Mouse (Mus musculus): ENCODE measurements around the gene Aatf. TPM values are rescaled to one million over a fixed set of nuclear protein-coding genes. Genes with fewer than 3 reads are reported as not detected.

Gene Aatf
- polyA plus RNA-seq, 1 experiment from 2014 or later = 52.1 TPM

GRCm38 (mm10) chr11:84523321-84523831 is 10.1 kb upstream of the Aatf start:
- peak overlapping the region; percentile 65 for H3K27ac ChIP-seq (ENCODE audit: low read depth, low read length)
- no peaks in the 10 kb centered on the region for H3K36me3 ChIP-seq (ENCODE audit: control insufficient read depth, insufficient read depth, low read length)
- peaks cover 11% of the 10 kb centered on the region for H3K4me1 ChIP-seq (ENCODE audit: control insufficient read depth, insufficient read depth, low read depth, low read length)
- peaks cover 29% of the 10 kb centered on the region for H3K27me3 ChIP-seq (replicated peaks; ENCODE audit: control insufficient read depth, insufficient read depth, low read length)
- peak overlapping the region; percentile 43 for H3K4me3 ChIP-seq (ENCODE audit: low read length)
- peak overlapping the region; percentile 68 for H3K4me2 ChIP-seq (ENCODE audit: low read length)
- under 1% methylated on average over 16 of the region's 16 CpGs for WGBS
- ATAC-seq = no peak
- H3K9me3 ChIP-seq (ENCODE audit: control insufficient read depth, low read length) = no peaks in the 10 kb centered on the region
- H3K9ac ChIP-seq (ENCODE audit: low read depth, low read length) = peak overlapping the region; percentile 54

GRCm38 (mm10) chr11:84522577-84523320 is 9.4 kb upstream of the Aatf start:
- no peaks in the 10 kb centered on the region for H3K36me3 ChIP-seq (ENCODE audit: control insufficient read depth, insufficient read depth, low read length)
- peaks cover 11% of the 10 kb centered on the region for H3K4me1 ChIP-seq (ENCODE audit: control insufficient read depth, insufficient read depth, low read depth, low read length)
- H3K4me2 ChIP-seq (ENCODE audit: low read length) = peak overlapping the region; percentile 68
- peak overlapping the region; percentile 43 for H3K4me3 ChIP-seq (ENCODE audit: low read length)
- peak overlapping the region; percentile 65 for H3K27ac ChIP-seq (ENCODE audit: low read depth, low read length)
- no peaks in the 10 kb centered on the region for H3K9me3 ChIP-seq (ENCODE audit: control insufficient read depth, low read length)
- H3K9ac ChIP-seq (ENCODE audit: low read depth, low read length) = peak overlapping the region; percentile 54
- WGBS = under 1% methylated on average over 40 of the region's 40 CpGs
- no peak for ATAC-seq
- H3K27me3 ChIP-seq (replicated peaks; ENCODE audit: control insufficient read depth, insufficient read depth, low read length) = peaks cover 25% of the 10 kb centered on the region

GRCm38 (mm10) chr11:84521751-84522299 is 8.5 kb upstream of the Aatf start:
- Histone ChIP-seq H3K9me3 (ENCODE audit: control insufficient read depth, low read length) (no peaks in the 10 kb centered on the region), H3K27me3 (replicated peaks; ENCODE audit: control insufficient read depth, insufficient read depth, low read length) (peaks cover 25% of the 10 kb centered on the region), H3K4me2 (ENCODE audit: low read length) (peak overlapping the region; percentile 68), H3K4me3 (ENCODE audit: low read length) (peak overlapping the region; percentile 43), H3K36me3 (ENCODE audit: control insufficient read depth, insufficient read depth, low read length) (no peaks in the 10 kb centered on the region), H3K27ac (ENCODE audit: low read depth, low read length) (peak overlapping the region; percentile 75), H3K9ac (ENCODE audit: low read depth, low read length) (peak overlapping the region; percentile 52), H3K4me1 (ENCODE audit: control insufficient read depth, insufficient read depth, low read depth, low read length) (peaks cover 11% of the 10 kb centered on the region)
- WGBS = 5% methylated on average over 24 of the region's 24 CpGs
- ATAC-seq = no peak

DNA sequence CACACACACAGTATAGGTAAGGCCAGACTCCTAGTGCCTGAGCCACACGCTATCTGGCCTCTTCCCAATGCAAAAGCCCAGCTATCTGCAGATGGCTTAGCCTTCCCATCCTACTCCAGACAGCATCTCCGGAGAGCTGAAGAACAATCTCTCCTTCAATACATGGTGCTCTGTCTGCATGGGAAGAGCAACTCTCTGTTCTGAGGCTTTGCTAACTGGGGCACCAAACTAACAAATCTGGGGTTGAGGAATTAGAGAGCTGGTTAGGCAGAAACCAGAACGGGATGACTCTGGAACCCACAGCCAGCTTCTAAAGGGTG is 7.7 kb upstream of the Aatf start:
- H3K27ac ChIP-seq (ENCODE audit: low read depth, low read length) = peak overlapping the region; percentile 75
- H3K4me3 ChIP-seq (ENCODE audit: low read length) = peak overlapping the region; percentile 43
- H3K9ac ChIP-seq (ENCODE audit: low read depth, low read length) = peak overlapping the region; percentile 52
- peaks cover 11% of the 10 kb centered on the region for H3K4me1 ChIP-seq (ENCODE audit: control insufficient read depth, insufficient read depth, low read depth, low read length)
- peaks cover 25% of the 10 kb centered on the region for H3K27me3 ChIP-seq (replicated peaks; ENCODE audit: control insufficient read depth, insufficient read depth, low read length)
- H3K9me3 ChIP-seq (ENCODE audit: control insufficient read depth, low read length) = no peaks in the 10 kb centered on the region
- WGBS = 17% methylated on average over 3 of the region's 3 CpGs
- ATAC-seq = no peak
- peak overlapping the region; percentile 68 for H3K4me2 ChIP-seq (ENCODE audit: low read length)
- H3K36me3 ChIP-seq (ENCODE audit: control insufficient read depth, insufficient read depth, low read length) = no peaks in the 10 kb centered on the region

DNA sequence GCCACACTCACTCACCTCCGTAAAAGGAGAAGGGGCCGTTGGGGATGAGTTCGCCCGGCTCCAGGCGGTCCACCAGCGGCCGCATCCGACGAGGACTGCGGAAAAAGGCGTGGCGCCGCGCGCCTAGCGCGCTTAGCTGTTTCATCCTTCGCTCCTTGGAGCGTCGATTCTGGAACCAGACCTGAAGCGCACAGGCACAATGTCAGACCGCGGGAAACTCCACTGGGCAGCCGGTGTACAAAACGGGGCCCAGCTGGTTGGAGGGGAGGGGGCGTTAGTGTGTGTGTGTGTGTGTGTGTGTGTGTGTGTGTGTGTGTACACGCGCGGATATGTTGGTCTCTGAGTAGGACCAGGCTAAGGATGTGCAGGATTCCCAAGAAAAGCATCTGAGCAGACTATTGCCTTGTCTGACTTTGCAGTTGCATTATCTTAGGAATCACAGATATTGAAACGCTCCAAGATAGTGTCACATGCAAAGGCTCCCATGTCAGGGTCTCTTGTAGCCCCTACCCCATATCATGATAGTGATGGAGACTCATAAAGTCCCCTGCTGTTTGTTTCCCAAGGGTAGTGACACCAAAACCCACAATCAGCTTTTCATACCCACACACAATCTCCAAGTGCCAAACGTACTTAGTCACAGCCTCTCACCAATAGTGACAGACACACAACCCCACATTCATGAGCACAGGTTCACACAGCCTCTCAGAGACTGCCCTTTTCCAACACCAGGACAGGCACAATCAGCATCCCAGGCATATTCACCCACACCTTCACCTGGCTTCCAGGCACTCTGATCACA is 7.1 kb upstream of the Aatf start:
- Histone ChIP-seq H3K9me3 (ENCODE audit: control insufficient read depth, low read length) (no peaks in the 10 kb centered on the region), H3K36me3 (ENCODE audit: control insufficient read depth, insufficient read depth, low read length) (no peaks in the 10 kb centered on the region), H3K4me2 (ENCODE audit: low read length) (peak overlapping the region; percentile 68), H3K4me1 (ENCODE audit: control insufficient read depth, insufficient read depth, low read depth, low read length) (peaks cover 9% of the 10 kb centered on the region), H3K27ac (ENCODE audit: low read depth, low read length) (peak overlapping the region; percentile 75), H3K4me3 (ENCODE audit: low read length) (peak overlapping the region; percentile 43), H3K27me3 (replicated peaks; ENCODE audit: control insufficient read depth, insufficient read depth, low read length) (peaks cover 25% of the 10 kb centered on the region), H3K9ac (ENCODE audit: low read depth, low read length) (peak overlapping the region; percentile 52)
- ATAC-seq = no peak
- 2% methylated on average over 31 of the region's 31 CpGs for WGBS

DNA sequence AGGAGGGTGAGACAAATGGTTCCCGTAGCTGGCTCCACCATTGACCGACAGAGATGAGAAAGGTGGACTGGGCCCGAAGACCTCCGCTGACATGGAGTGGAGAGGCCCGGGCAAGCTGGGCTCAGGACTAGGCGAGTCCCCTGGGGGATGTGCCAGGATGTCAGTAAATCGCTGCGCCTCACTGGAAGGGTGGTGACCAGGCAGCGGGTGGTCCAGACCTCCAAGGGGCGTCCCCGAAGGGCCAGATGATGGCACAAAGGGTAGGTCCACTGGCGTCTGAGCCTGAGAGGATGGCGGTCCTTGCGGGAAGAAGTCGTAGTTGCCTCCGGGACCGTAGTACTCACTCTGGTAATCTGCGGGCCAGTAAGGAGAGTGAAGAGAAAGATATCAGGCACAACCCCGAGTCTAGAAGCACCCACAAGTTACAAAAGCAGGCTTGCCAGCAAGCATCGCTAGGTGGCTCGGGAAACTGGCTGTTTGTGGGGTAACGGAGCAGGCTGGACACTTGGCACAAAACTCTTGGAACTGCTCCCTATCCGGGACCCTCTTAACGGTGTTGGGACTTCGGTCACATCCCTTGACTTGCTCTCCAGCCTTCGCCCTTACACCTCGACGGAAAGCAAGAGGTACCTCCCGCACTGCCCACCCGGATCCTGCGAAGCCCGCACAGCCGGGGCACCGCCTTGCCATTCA is 6.4 kb upstream of the Aatf start:
- Histone ChIP-seq H3K4me1 (ENCODE audit: control insufficient read depth, insufficient read depth, low read depth, low read length) (peaks cover 4% of the 10 kb centered on the region; the same call in 1 of the 2 replicates), H3K9me3 (ENCODE audit: control insufficient read depth, low read length) (no peaks in the 10 kb centered on the region), H3K36me3 (ENCODE audit: control insufficient read depth, insufficient read depth, low read length) (no peaks in the 10 kb centered on the region), H3K4me2 (ENCODE audit: low read length) (peak overlapping the region; percentile 68), H3K4me3 (ENCODE audit: low read length) (peak overlapping the region; percentile 43), H3K9ac (ENCODE audit: low read depth, low read length) (peak overlapping the region; percentile 52), H3K27ac (ENCODE audit: low read depth, low read length) (peak overlapping the region; percentile 75), H3K27me3 (replicated peaks; ENCODE audit: control insufficient read depth, insufficient read depth, low read length) (peaks cover 31% of the 10 kb centered on the region)
- no peak for ATAC-seq
- 2% methylated on average over 33 of the region's 34 CpGs for WGBS

DNA sequence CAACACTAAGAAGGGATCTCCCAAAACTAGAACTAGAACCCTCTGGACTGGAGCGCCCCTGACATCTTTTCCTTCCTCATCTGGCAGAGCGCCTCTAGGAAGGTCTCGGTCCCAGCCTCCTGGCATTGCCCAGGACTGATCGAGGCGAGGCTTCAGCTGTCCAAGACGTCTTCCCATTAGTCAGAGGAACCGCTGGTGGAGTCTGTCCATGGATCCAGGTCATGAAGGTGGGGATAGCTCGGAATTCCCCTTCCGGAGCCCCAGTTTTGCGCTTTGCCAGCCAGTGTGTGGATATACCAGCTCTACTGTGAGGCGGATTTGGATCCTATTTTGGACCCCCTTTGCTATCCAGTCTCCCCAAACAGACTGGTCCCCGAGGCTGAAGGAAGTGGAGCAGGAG is 5.7 kb upstream of the Aatf start:
- Histone ChIP-seq H3K4me2 (ENCODE audit: low read length) (peak overlapping the region; percentile 68), H3K4me1 (ENCODE audit: control insufficient read depth, insufficient read depth, low read depth, low read length) (peaks cover 7% of the 10 kb centered on the region), H3K27ac (ENCODE audit: low read depth, low read length) (peak overlapping the region; percentile 70), H3K9ac (ENCODE audit: low read depth, low read length) (peak overlapping the region; percentile 52), H3K36me3 (ENCODE audit: control insufficient read depth, insufficient read depth, low read length) (no peaks in the 10 kb centered on the region), H3K4me3 (ENCODE audit: low read length) (peak overlapping the region; percentile 43), H3K9me3 (ENCODE audit: control insufficient read depth, low read length) (no peaks in the 10 kb centered on the region), H3K27me3 (replicated peaks; ENCODE audit: control insufficient read depth, insufficient read depth, low read length) (peaks cover 34% of the 10 kb centered on the region)
- ATAC-seq = no peak
- WGBS = 15% methylated on average over 12 of the region's 12 CpGs

- ATAC-seq = no peak
- Histone ChIP-seq H3K4me1 (ENCODE audit: control insufficient read depth, insufficient read depth, low read depth, low read length) (peaks cover 7% of the 10 kb centered on the region), H3K9ac (ENCODE audit: low read depth, low read length) (no peak overlapping the region), H3K4me2 (ENCODE audit: low read length) (peak overlapping the region; percentile 68), H3K27ac (ENCODE audit: low read depth, low read length) (no peak overlapping the region), H3K27me3 (replicated peaks; ENCODE audit: control insufficient read depth, insufficient read depth, low read length) (peaks cover 33% of the 10 kb centered on the region), H3K9me3 (ENCODE audit: control insufficient read depth, low read length) (no peaks in the 10 kb centered on the region), H3K36me3 (ENCODE audit: control insufficient read depth, insufficient read depth, low read length) (no peaks in the 10 kb centered on the region), H3K4me3 (ENCODE audit: low read length) (peak overlapping the region; percentile 43)
- WGBS = 31% methylated on average over 5 of the region's 5 CpGs
These were observed 4.9 kb upstream of the Aatf start for GRCm38 (mm10) chr11:84518261-84518660.

Measured in hindbrain, embryonic 16.5 days (tissue).